Mouse (Mus musculus) layer of hippocampus, adult 6 months (tissue): Measurements from ENCODE around the gene Gm10320. TPM values are rescaled to one million over a fixed set of nuclear protein-coding genes. Genes with fewer than 3 reads are reported as not detected.

Experiments used
- long read RNA-seq, 2 experiments: library from polyadenylated mRNA; unstranded; transcript quantifications; one replicate each; pipeline ENCODE4 v2.0.0; 2019 to 2020
- polyA plus RNA-seq: library from polyadenylated mRNA; unstranded; fragments of <200 nt; fragmentation: Nextera tagmentation; gene quantifications from 2 replicates; pipeline ENCODE4 v1.2.3, GENCODE M21; 2021

The Gm10320 gene
- 0.79 and 1.7 TPM in 2 replicates for polyA plus RNA-seq
- long read RNA-seq, experiment 1 = 0 reads
- long read RNA-seq, experiment 2 = 0 reads

GRCm38 (mm10) chr13:98491909-98492308 lies at the start of gene Gm10320:
Gene Gm10320, minus strand, starts transcription at chr13:98492001.

Other genes starting within 250 kb of the Gm10320 start
- 13.7 and 15.3 TPM in 2 replicates for gene Utp15, start 229.0 kb downstream of the Gm10320 start, polyA plus RNA-seq
- 29.9 and 34.3 TPM in 2 replicates for gene Ankra2, start 228.9 kb downstream of the Gm10320 start, polyA plus RNA-seq
- 0.24 TPM in 1 of 2 replicates, not detected in the other for gene Gm21976, start 212.1 kb downstream of the Gm10320 start, polyA plus RNA-seq
- 349 and 389 TPM in 2 replicates for gene Btf3, start 175.0 kb downstream of the Gm10320 start, polyA plus RNA-seq
- gene Foxd1, start 137.8 kb downstream of the Gm10320 start, polyA plus RNA-seq = 0.05 and 0.09 TPM in 2 replicates
- gene Tmem174, start 145.4 kb upstream of the Gm10320 start, polyA plus RNA-seq = 0.11 and 0.14 TPM in 2 replicates
- 0.45 and 0.83 TPM in 2 replicates for gene Tmem171, start 202.8 kb upstream of the Gm10320 start, polyA plus RNA-seq